Mouse (Mus musculus) midbrain, embryonic 11.5 days (tissue): ENCODE measurements around the gene Caskin2. TPM values are rescaled to one million over a fixed set of nuclear protein-coding genes. Genes with fewer than 3 reads are reported as not detected.

Experiments
- ATAC-seq: fragments of 200-750 bp; cut with Nextera tagmentation; 2 replicates; pipeline ENCODE4 v1.8.0; 2017; ENCODE audit warnings: moderate TSS enrichment, moderate library complexity; ENCODE audit not compliant: low FRiP score
- DNase-seq: peaks from one replicate; pipeline ENCODE4 v3.0.0; 2015; ENCODE audit warnings: low spot score; ENCODE audit errors: missing footprints
- H3K27ac ChIP-seq: fragments of 300-500 bp; sonication (generic); 2 replicates; pipeline ENCODE4 v1.5.1; 2014; ENCODE audit warnings: low read depth, low read length
- H3K27me3 ChIP-seq: fragments of 300-500 bp; sonication (generic); 2 replicates; pipeline ENCODE4 v1.6.1; 2014; ENCODE audit warnings: mild to moderate bottlenecking, low read length, moderate library complexity, mixed read lengths; ENCODE audit not compliant: control insufficient read depth, insufficient read depth
- H3K36me3 ChIP-seq: fragments of 300-500 bp; sonication (generic); 2 replicates; pipeline ENCODE4 v1.6.1; 2014; ENCODE audit warnings: mild to moderate bottlenecking, low read length, moderate library complexity, mixed read lengths; ENCODE audit not compliant: control insufficient read depth, insufficient read depth
- H3K4me1 ChIP-seq: fragments of 300-500 bp; sonication (generic); 2 replicates; pipeline ENCODE4 v1.6.1; 2014; ENCODE audit warnings: low read length; ENCODE audit not compliant: control insufficient read depth, insufficient read depth
- H3K4me2 ChIP-seq: fragments of 300-500 bp; sonication (generic); 2 replicates; pipeline ENCODE4 v1.6.1; 2014; ENCODE audit warnings: mild to moderate bottlenecking, moderate library complexity
- H3K4me3 ChIP-seq: fragments of 300-500 bp; sonication (generic); 2 replicates; pipeline ENCODE4 v1.5.1; 2014; ENCODE audit warnings: low read depth, low read length
- H3K9ac ChIP-seq: fragments of 300-500 bp; sonication (generic); 2 replicates; pipeline ENCODE4 v1.6.1; 2014; ENCODE audit warnings: low read length
- H3K9me3 ChIP-seq: fragments of 300-500 bp; sonication (generic); 2 replicates; pipeline ENCODE4 v1.6.1; 2016; ENCODE audit warnings: low read length; ENCODE audit not compliant: control insufficient read depth
- WGBS: fragments of 180-500 bp; shearing (Covaris S2); extraction: QIAGEN DNeasy Blood & Tissue Kit; methylation state at CpG from one replicate; pipeline ENCODE4 v1.1.7; 2014; 5-methylcytosine and 5-hydroxymethylcytosine counted together
- polyA plus RNA-seq: library from polyadenylated mRNA; unstranded; fragments of >200 nt; fragmentation: Nextera tagmentation; extraction: Ambion mirVana; gene quantifications from 2 replicates; pipeline ENCODE4 v1.2.1, GENCODE M21; 2014

The Caskin2 gene
- polyA plus RNA-seq, 1 experiment from 2014 or later: 11.7 TPM

DNA sequence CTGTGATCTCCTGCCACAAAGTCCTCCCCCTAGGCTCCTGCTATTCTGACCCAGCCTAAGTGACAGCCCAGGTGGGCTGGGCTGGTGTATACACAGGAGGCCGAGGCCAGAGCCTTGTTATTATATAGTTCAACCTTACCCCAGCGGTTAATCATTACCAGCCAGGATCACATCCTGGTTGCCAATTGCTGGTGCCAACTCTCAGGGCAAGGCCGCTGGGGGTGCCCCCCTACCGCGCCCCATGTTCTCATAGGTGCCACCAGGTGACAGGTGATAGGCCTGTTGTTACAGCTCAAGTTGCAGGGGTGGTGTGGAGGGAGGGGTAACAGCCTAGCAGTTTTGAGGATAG, 30.4 kb upstream of the Caskin2 start:
- H3K9ac ChIP-seq: no peak overlapping the region
- H3K4me3 ChIP-seq: no peak overlapping the region
- H3K36me3 ChIP-seq: no peaks in the 10 kb centered on the region
- H3K9me3 ChIP-seq: no peaks in the 10 kb centered on the region
- 85% methylated on average over 5 of the region's 5 CpGs for WGBS
- DNase-seq: no peak
- H3K4me2 ChIP-seq: no peak overlapping the region
- H3K27me3 ChIP-seq: no peaks in the 10 kb centered on the region
- H3K27ac ChIP-seq: no peak overlapping the region
- H3K4me1 ChIP-seq: no peaks in the 10 kb centered on the region
- ATAC-seq: no peak

DNA sequence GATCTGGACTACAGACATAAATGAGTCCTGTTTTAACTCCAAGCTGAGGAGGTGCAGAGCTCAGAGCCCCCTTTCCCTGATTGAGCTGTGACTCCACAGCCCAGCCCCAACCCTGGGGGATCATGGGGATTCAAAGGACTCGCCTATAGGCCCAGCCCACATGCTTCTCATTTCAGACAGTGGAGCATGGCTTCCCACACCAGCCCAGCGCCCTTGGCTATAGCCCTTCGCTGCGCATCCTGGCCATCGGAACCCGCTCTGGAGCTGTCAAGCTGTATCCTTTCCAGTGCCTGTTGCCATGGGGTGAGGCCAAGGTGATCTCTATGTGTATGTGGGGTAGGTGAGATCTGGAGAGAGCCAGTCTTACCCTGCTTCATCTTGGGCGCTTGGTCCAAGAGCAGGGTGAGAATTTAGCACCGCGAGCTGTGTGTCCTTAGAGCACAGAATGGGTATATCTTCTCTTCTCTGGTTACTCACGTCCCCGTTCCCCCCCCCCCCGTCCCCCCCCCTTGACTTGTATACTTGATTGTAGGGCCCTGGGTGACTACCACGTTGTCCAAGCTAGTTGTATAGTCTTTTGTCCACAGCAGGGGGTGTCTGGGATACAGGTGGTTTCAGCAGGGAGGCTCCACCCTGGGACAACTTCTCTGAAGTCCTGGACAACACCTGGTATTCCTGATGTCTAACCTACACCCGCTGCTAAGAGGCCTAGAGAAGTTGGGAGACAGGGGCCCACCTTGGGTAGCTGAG, 29.9 kb upstream of the Caskin2 start:
- 78% methylated on average over 14 of the region's 14 CpGs for whole genome bisulfite sequencing
- Histone ChIP-seq H3K4me3 (no peak overlapping the region), H3K9me3 (no peaks in the 10 kb centered on the region), H3K36me3 (no peaks in the 10 kb centered on the region), H3K9ac (no peak overlapping the region), H3K4me2 (no peak overlapping the region), H3K27ac (no peak overlapping the region), H3K27me3 (no peaks in the 10 kb centered on the region), H3K4me1 (no peaks in the 10 kb centered on the region)
- ATAC-seq: no peak
- no peak for DNase-seq

DNA sequence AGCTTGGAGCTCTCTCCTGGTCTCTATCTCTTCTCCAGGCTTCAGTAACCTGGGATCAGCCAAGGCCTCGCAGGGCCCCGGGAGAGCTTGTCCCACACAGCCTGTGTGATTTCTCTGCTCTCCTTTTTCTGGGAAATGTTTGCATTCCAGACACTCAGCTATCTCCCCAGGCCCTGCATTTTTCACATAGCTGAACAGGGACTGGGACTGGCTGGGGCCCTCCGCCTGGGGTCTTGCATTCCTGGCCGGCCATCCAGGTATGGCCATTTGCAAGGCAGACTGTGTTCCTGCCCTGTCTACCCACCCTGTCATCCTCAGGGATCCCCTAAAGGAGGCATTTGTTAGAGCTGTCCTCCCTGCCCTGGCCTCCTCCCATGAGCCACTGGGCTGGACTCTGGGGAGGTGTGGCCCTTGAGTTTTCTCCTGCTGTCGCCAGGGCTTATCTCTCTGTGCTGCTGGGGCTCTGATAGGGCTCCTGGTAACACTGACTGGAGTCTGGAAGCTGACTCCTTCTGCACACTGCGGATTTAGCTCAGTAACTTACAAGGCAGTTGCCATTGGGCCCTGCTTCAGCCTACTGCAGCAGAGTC, 28.6 kb upstream of the Caskin2 start:
- Histone ChIP-seq H3K4me2 (no peak overlapping the region), H3K4me1 (no peaks in the 10 kb centered on the region), H3K27ac (no peak overlapping the region), H3K9me3 (no peaks in the 10 kb centered on the region), H3K36me3 (no peaks in the 10 kb centered on the region), H3K9ac (no peak overlapping the region), H3K4me3 (no peak overlapping the region), H3K27me3 (no peaks in the 10 kb centered on the region)
- ATAC-seq (no peak), DNase-seq (no peak)
- WGBS: 27% methylated on average over 6 of the region's 6 CpGs

DNA sequence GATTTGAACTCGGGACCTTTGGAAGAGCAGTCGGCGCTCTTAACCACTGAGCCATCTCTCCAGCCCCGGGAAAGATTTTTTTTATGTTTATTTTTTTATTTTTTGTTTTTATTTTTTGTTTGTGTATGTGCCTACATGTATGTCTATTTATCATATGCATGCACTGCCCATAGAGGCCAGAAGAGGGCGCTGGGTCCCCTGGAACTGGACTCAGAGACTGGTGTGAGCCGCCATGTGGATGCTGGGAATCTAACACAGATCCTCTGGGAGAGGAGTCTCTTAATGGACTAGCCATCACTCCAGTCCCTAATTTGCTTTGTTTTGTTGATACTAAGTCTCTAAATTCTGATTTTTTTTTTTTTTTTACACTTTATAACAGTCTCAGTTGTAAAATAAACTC, 27.6 kb upstream of the Caskin2 start:
- Histone ChIP-seq H3K27me3 (no peaks in the 10 kb centered on the region), H3K4me3 (no peak overlapping the region), H3K9ac (no peak overlapping the region), H3K4me1 (no peaks in the 10 kb centered on the region), H3K4me2 (no peak overlapping the region), H3K27ac (no peak overlapping the region), H3K36me3 (no peaks in the 10 kb centered on the region), H3K9me3 (no peaks in the 10 kb centered on the region)
- ATAC-seq: no peak
- WGBS: 86% methylated on average over 6 of the region's 6 CpGs
- no peak for DNase-seq

DNA sequence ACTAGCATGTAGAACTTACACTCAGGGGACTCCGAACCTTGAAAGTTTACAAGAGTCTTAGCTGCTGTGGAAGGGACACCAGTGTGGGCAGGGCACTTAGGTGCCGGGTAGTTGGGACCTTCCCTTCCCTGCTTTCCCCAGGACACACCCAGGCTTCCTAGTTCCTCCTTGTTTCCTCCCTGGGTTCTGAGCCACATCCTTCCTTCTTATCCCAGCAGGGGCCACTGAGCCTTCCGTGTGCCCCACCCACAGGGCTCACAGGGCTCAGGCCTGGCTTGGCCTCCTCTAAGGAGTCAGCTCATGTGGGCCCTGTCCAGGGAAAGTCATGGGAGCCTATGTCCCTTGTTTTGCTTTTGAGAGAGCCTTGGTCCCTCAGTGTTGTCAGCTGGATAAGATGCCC, 26.3 kb upstream of the Caskin2 start:
- DNase-seq (no peak), ATAC-seq (no peak)
- 64% methylated on average over 3 of the region's 3 CpGs for WGBS
- Histone ChIP-seq H3K36me3 (no peaks in the 10 kb centered on the region), H3K27ac (no peak overlapping the region), H3K9me3 (no peaks in the 10 kb centered on the region), H3K4me2 (no peak overlapping the region), H3K27me3 (no peaks in the 10 kb centered on the region), H3K9ac (no peak overlapping the region), H3K4me1 (no peaks in the 10 kb centered on the region), H3K4me3 (no peak overlapping the region)

DNA sequence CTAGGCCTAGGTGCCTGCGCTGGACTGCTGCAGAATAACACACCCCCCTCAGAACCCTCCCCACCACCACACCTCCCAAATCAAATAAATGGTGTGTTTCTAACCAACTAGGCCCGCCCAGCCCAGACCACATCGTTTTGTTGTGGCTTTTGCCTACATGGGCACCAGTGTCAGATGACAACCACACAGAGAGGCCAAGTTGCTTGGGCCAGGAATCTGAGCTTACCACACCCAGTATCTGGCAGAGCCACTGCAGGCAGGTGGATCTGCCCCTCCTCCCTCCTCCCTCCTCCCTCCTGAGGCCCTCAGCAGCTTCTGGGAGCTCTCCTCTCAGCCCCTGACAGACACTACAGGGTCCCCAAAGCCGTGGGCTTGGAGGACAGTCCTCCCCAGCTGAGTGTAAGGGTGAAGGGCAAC, 25.5 kb upstream of the Caskin2 start:
- Histone ChIP-seq H3K4me3 (no peak overlapping the region), H3K27ac (no peak overlapping the region), H3K9me3 (no peaks in the 10 kb centered on the region), H3K4me1 (no peaks in the 10 kb centered on the region), H3K27me3 (no peaks in the 10 kb centered on the region), H3K9ac (no peak overlapping the region), H3K36me3 (no peaks in the 10 kb centered on the region), H3K4me2 (no peak overlapping the region)
- WGBS: 51% methylated on average over 4 of the region's 4 CpGs
- DNase-seq (peak; percentile 76), ATAC-seq (no peak)

DNA sequence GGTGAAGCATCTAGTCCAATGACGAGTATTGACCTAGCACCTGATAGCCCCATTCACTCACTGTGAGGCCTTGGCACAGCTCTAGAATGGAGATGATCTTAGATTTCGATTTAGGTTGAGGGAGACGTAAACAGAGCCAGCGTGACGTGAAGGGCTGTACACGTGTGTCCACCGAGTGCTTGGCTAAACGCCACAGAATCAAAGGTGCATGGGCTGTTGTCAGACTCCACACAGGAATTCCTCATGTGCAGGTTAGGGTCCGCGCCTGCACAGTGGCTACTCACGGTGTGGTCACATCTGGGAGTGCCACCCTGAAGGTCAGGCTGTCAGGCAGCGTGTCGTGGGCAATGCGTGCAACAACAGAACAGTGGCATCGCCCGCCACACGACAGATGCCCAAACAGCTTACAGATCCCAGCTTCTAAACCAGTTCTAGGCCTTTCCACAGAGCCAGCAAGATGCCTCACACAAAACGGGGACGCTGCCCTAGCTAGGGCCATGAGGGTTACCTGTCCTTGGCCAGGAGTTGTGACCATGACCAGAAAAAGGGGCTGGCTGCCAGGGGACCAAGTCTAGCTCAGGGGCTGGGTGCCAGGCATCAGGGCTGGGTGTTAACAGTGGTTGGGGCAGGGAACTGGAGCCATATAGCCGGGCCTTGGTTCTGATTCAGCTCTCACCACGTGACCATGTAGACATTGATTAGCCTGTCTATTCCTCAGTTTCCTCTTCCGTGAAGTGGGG, 24.3 kb upstream of the Caskin2 start:
- Histone ChIP-seq H3K4me1 (peaks cover 7% of the 10 kb centered on the region; the same call in 1 of the 2 replicates), H3K4me2 (no peak overlapping the region), H3K4me3 (no peak overlapping the region), H3K9me3 (no peaks in the 10 kb centered on the region), H3K9ac (no peak overlapping the region), H3K27me3 (no peaks in the 10 kb centered on the region), H3K36me3 (no peaks in the 10 kb centered on the region), H3K27ac (no peak overlapping the region)
- ATAC-seq (no peak), DNase-seq (peak; percentile 80)
- WGBS: 92% methylated on average over 22 of the region's 22 CpGs

DNA sequence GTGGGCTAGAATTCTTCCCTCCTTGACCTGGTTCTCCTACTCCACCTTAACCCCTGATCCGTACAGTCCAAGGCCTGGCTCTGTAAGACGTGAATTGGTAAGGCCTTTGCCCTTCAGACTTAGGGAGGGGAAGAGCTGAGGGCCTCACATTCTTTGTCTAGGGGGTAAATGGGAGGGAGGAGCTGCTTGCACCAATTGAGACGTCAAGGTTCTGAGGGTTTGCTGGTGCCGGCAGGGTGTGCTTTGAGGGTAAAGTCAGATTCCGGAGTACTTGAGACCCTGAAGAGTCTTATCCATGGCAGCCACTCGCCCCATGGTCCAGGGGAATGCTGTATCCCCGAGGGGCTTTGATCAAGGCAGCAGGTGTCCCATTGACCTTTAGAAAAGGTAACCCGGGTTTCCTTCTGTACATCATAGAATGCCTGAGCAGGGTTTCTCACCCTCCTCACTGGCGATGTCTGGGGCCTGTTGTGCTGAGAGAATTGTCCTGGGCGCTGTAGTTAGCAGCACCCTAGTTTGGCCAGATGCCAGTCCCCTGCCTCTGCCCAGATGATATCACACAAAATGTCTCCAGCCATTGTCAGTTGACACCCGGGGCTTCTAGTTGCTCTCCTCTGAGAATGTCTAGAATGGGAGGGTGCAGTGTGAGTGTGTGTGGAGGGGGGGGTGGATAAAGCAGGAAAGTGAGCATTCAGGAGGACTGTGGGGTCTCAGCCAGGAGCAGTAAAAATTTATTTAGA, 23.4 kb upstream of the Caskin2 start:
- Histone ChIP-seq H3K4me1 (peaks cover 10% of the 10 kb centered on the region; the same call in 1 of the 2 replicates), H3K4me3 (no peak overlapping the region), H3K27ac (no peak overlapping the region), H3K36me3 (no peaks in the 10 kb centered on the region), H3K27me3 (peaks cover 3% of the 10 kb centered on the region), H3K4me2 (no peak overlapping the region), H3K9me3 (no peaks in the 10 kb centered on the region), H3K9ac (no peak overlapping the region)
- ATAC-seq (no peak), DNase-seq (no peak)
- WGBS: 35% methylated on average over 11 of the region's 11 CpGs

DNA sequence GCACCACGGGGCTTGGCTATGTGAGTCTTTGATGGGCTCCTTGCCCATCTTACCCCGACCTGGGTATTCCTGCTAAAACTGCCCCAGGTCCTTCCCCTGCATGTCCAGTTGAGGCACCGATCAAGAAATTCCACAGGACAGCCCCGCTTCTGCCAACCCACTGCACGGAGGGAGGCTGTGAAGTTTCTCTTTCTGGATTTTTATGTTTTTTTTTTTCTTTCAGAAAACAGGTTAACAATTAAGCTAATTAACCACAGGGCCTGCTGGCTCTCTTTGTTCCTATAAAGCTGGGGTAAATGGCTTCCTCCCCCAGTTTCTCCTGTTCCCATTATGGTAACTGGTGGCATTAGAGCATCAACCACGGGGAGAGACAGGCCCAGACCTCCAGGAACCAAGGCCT, 20.6 kb upstream of the Caskin2 start:
- Histone ChIP-seq H3K4me3 (no peak overlapping the region), H3K27me3 (peaks cover 7% of the 10 kb centered on the region), H3K9ac (no peak overlapping the region), H3K4me1 (peaks cover 10% of the 10 kb centered on the region), H3K36me3 (no peaks in the 10 kb centered on the region), H3K27ac (no peak overlapping the region), H3K4me2 (no peak overlapping the region), H3K9me3 (no peaks in the 10 kb centered on the region)
- 73% methylated on average over 6 of the region's 6 CpGs for WGBS
- ATAC-seq (no peak), DNase-seq (no peak)
